12 mouse cellular contexts compared by ENCODE assay signal in genomic region chr2:124704922-124705321, GRCm38 (mm10).
DNase-seq lines count a peak whose midpoint lies in the region; ATAC-seq and TF ChIP-seq lines count a peak whose summit lies in the region.
"Had no signal": no experiment of that assay in that cellular context is flagged by ENCODE, and none has a peak within 500 bp of the region (broad histone marks: within the 10 kb centered on the region; RNA-seq: fewer than 3 reads in every experiment).

No protein-coding gene starts in this region.

- no peak for TF ChIP-seq POLR2A in liver, adult 2 months (IDR thresholded peaks at IDR 0.05; ENCODE audit: extremely low read depth, insufficient read depth, low read length)

- peaks cover 5% of the 10 kb centered on the region; the same call in 1 of the 2 replicates for H3K4me1 ChIP-seq in kidney, embryonic 15.5 days
- H3K4me1 ChIP-seq in heart, embryonic 11.5 days (ENCODE audit: control insufficient read depth, insufficient read depth, low read length) = no peaks in the 10 kb centered on the region
- H3K4me1 ChIP-seq in liver, adult 2 months (ENCODE audit: control insufficient read depth, insufficient read depth, low read length) = no peaks in the 10 kb centered on the region; the same call in 1 of the 2 replicates
- H3K4me1 ChIP-seq: hindbrain, embryonic 15.5 days had no signal

- H3K79me2 ChIP-seq in liver, adult 2 months (ENCODE audit: control insufficient read depth, insufficient read depth, low read length) = no peaks in the 10 kb centered on the region

- ATAC-seq in kidney, embryonic 15.5 days (replicated peaks; ENCODE audit: low FRiP score) = peak; percentile 67
- ATAC-seq in CD4-positive, CD25-positive, alpha-beta regulatory T cell, adult 4 months = peak; percentile 80
- peak; percentile 67 for ATAC-seq in heart, embryonic 11.5 days (replicated peaks; ENCODE audit: insufficient number of reproducible peaks, low FRiP score, low TSS enrichment)

- no peak overlapping the region for H3K4me2 ChIP-seq in kidney, embryonic 15.5 days
- H3K4me2 ChIP-seq in heart, embryonic 11.5 days = no peak overlapping the region
- H3K4me2 ChIP-seq: hindbrain, embryonic 15.5 days; midbrain, embryonic 11.5 days; neural tube, embryonic 13.5 days had no signal

- H3K36me3 ChIP-seq in kidney, embryonic 15.5 days = no peaks in the 10 kb centered on the region
- no peaks in the 10 kb centered on the region for H3K36me3 ChIP-seq in heart, embryonic 11.5 days (ENCODE audit: control insufficient read depth, insufficient read depth, low read length)
- no peaks in the 10 kb centered on the region for H3K36me3 ChIP-seq in liver, adult 2 months (ENCODE audit: control insufficient read depth, insufficient read depth, low read length)
- H3K36me3 ChIP-seq: hindbrain, embryonic 15.5 days; neural tube, embryonic 13.5 days had no signal

- 64% methylated on average over 4 of the region's 4 CpGs for WGBS in kidney, embryonic 15.5 days
- 66% methylated on average over 4 of the region's 4 CpGs for WGBS in heart, embryonic 11.5 days (ENCODE audit: insufficient replicate concordance)
- 70% methylated on average over 4 of the region's 4 CpGs for WGBS in liver, adult 2 months

- intact Hi-C loops in left cerebral cortex, postnatal 25 days (cut with DNase I) = no loop called here

- no peak for TF ChIP-seq CTCF in liver, adult 2 months (IDR thresholded peaks at IDR 0.05; ENCODE audit: low read depth, low read length)

- H3K27ac ChIP-seq in kidney, embryonic 15.5 days = peak overlapping the region; percentile 25; the same call in 1 of the 2 replicates
- peak overlapping the region; percentile 54; the same call in 1 of the 2 replicates for H3K27ac ChIP-seq in heart, embryonic 11.5 days (ENCODE audit: low read depth, low read length)
- no peak overlapping the region for H3K27ac ChIP-seq in liver, adult 2 months (replicated peaks; ENCODE audit: insufficient read depth, low read depth, low read length)
- H3K27ac ChIP-seq: hindbrain, embryonic 15.5 days; neural tube, embryonic 13.5 days had no signal

- H3K4me3 ChIP-seq in kidney, embryonic 15.5 days (replicated peaks) = no peak overlapping the region
- no peak overlapping the region for H3K4me3 ChIP-seq in heart, embryonic 11.5 days (ENCODE audit: low read depth, low read length)
- no peak overlapping the region for H3K4me3 ChIP-seq in liver, adult 2 months (ENCODE audit: insufficient read depth, low read depth, low read length)
- H3K4me3 ChIP-seq: hindbrain, embryonic 15.5 days; neural tube, embryonic 13.5 days had no signal

- H3K9ac ChIP-seq in kidney, embryonic 15.5 days = no peak overlapping the region
- H3K9ac ChIP-seq in heart, embryonic 11.5 days (ENCODE audit: low read depth, low read length) = no peak overlapping the region
- no peak overlapping the region for H3K9ac ChIP-seq in liver, adult 2 months (ENCODE audit: low read depth, low read length)
- H3K9ac ChIP-seq: hindbrain, embryonic 15.5 days; neural tube, embryonic 13.5 days had no signal

- no peaks in the 10 kb centered on the region for H3K27me3 ChIP-seq in kidney, embryonic 15.5 days
- H3K27me3 ChIP-seq in heart, embryonic 11.5 days (ENCODE audit: control insufficient read depth, insufficient read depth, low read length) = no peaks in the 10 kb centered on the region
- H3K27me3 ChIP-seq in liver, adult 2 months (ENCODE audit: control insufficient read depth, insufficient read depth, low read length) = no peaks in the 10 kb centered on the region
- H3K27me3 ChIP-seq: hindbrain, embryonic 15.5 days; neural tube, embryonic 13.5 days had no signal

- H3K9me3 ChIP-seq in kidney, embryonic 15.5 days (replicated peaks) = no peaks in the 10 kb centered on the region
- H3K9me3 ChIP-seq in heart, embryonic 11.5 days (replicated peaks; ENCODE audit: control insufficient read depth, low read length) = no peaks in the 10 kb centered on the region
- H3K9me3 ChIP-seq: hindbrain, embryonic 15.5 days; neural tube, embryonic 13.5 days had no signal

- DNase-seq in kidney, adult 11 months = no peak
- peak; percentile 29 for DNase-seq in liver, adult 2 months (ENCODE audit: extremely low read depth, low read depth, low spot score)
- DNase-seq in left cerebral cortex, postnatal 25 days (ENCODE audit: low spot score in 2 of 2) = no peak
- no peak for DNase-seq in adipocyte (ENCODE audit: low spot score)
- no peak for DNase-seq in adrenal gland, postnatal 14 days
- DNase-seq: thymus, adult 18-20 months had no signal
